10 mouse cellular contexts compared by ENCODE assay signal in genomic region chr5:118093321-118094035, GRCm38 (mm10).
DNase-seq lines count a peak whose midpoint lies in the region; ATAC-seq and TF ChIP-seq lines count a peak whose summit lies in the region.
"Had no signal": no experiment of that assay in that cellular context is flagged by ENCODE, and none has a peak within 500 bp of the region (broad histone marks: within the 10 kb centered on the region; RNA-seq: fewer than 3 reads in every experiment).

No protein-coding gene starts in this region.

- peaks cover 37% of the 10 kb centered on the region for H3K36me3 ChIP-seq in liver, postnatal 0 days (replicated peaks; ENCODE audit: insufficient read depth, low read length)
- H3K36me3 ChIP-seq in liver, embryonic 11.5 days (ENCODE audit: control insufficient read depth, insufficient read depth, low read length): peaks cover 29% of the 10 kb centered on the region
- peaks cover 10% of the 10 kb centered on the region; the same call in 1 of the 2 replicates for H3K36me3 ChIP-seq in midbrain, embryonic 15.5 days (replicated peaks)

- no peak overlapping the region for H3K9ac ChIP-seq in liver, postnatal 0 days (replicated peaks)
- H3K9ac ChIP-seq in liver, embryonic 11.5 days (ENCODE audit: low read depth, low read length): no peak overlapping the region
- no peak overlapping the region for H3K9ac ChIP-seq in midbrain, embryonic 15.5 days
- H3K9ac ChIP-seq: intestine, embryonic 15.5 days had no signal

- H3K27ac ChIP-seq in liver, postnatal 0 days (ENCODE audit: low read depth): no peak overlapping the region
- no peak overlapping the region for H3K27ac ChIP-seq in liver, embryonic 11.5 days (ENCODE audit: low read depth, low read length)
- 0 out of 2 replicates have a peak overlapping the region, but pooled peaks have one; percentile 17 for H3K27ac ChIP-seq in midbrain, embryonic 15.5 days
- H3K27ac ChIP-seq: intestine, embryonic 15.5 days had no signal

- H3K4me3 ChIP-seq in liver, postnatal 0 days (ENCODE audit: low read depth, low read length): no peak overlapping the region
- H3K4me3 ChIP-seq in liver, embryonic 11.5 days (ENCODE audit: low read depth, low read length): no peak overlapping the region
- H3K4me3 ChIP-seq in midbrain, embryonic 15.5 days: no peak overlapping the region
- H3K4me3 ChIP-seq: intestine, embryonic 15.5 days had no signal

- H3K9me3 ChIP-seq in liver, postnatal 0 days (ENCODE audit: low read length): no peaks in the 10 kb centered on the region
- no peaks in the 10 kb centered on the region for H3K9me3 ChIP-seq in liver, embryonic 11.5 days (ENCODE audit: control insufficient read depth, low read length)
- no peaks in the 10 kb centered on the region for H3K9me3 ChIP-seq in midbrain, embryonic 15.5 days
- H3K9me3 ChIP-seq: intestine, embryonic 15.5 days had no signal

- 0 out of 2 replicates have a peak, but pooled peaks have one; percentile 15 for TF ChIP-seq CTCF in liver, postnatal 0 days (IDR thresholded peaks at IDR 0.05; ENCODE audit: low read depth)

- peak; percentile 30 for DNase-seq in gastrocnemius, postnatal 14 days
- no peak for DNase-seq in gastrocnemius, postnatal 10 days
- DNase-seq in liver, postnatal 0 days: no peak
- no peak for DNase-seq in liver, embryonic 11.5 days (ENCODE audit: low spot score)
- peak; percentile 70 for DNase-seq in ZHBTc4 (ENCODE audit: low read depth, low spot score)
- no peak for DNase-seq in layer of hippocampus, postnatal 10 days (ENCODE audit: low spot score in 2 of 2)
- no peak for DNase-seq in spleen, adult 12 weeks (ENCODE audit: low spot score)

- no peak for TF ChIP-seq EP300 in liver, postnatal 0 days (IDR thresholded peaks at IDR 0.05; ENCODE audit: low read depth)

- intact Hi-C loops in gastrocnemius, postnatal 14 days (cut with DNase I; ENCODE audit: low total_unique reads): no loop called here

- 74% methylated on average over 11 of the region's 11 CpGs for WGBS in liver, postnatal 0 days (ENCODE audit: insufficient replicate concordance)
- WGBS in liver, embryonic 11.5 days: 83% methylated on average over 11 of the region's 11 CpGs
- WGBS in midbrain, embryonic 15.5 days: 66% methylated on average over 11 of the region's 11 CpGs

- H3K4me1 ChIP-seq in liver, postnatal 0 days (ENCODE audit: insufficient read depth): no peaks in the 10 kb centered on the region
- H3K4me1 ChIP-seq in liver, embryonic 11.5 days (replicated peaks; ENCODE audit: control insufficient read depth, insufficient read depth, low read length): no peaks in the 10 kb centered on the region
- H3K4me1 ChIP-seq in midbrain, embryonic 15.5 days: peaks cover 18% of the 10 kb centered on the region

- no peak for ATAC-seq in liver, postnatal 0 days
- ATAC-seq in liver, embryonic 11.5 days (replicated peaks; ENCODE audit: low FRiP score): no peak
- no peak for ATAC-seq in midbrain, embryonic 15.5 days (replicated peaks)
- ATAC-seq: CD4-positive, CD25-positive, alpha-beta regulatory T cell, adult 4 months; intestine, embryonic 15.5 days had no signal

- H3K4me2 ChIP-seq in liver, postnatal 0 days (ENCODE audit: low read depth, low read length): no peak overlapping the region
- no peak overlapping the region for H3K4me2 ChIP-seq in liver, embryonic 11.5 days
- H3K4me2 ChIP-seq in midbrain, embryonic 15.5 days: no peak overlapping the region
- H3K4me2 ChIP-seq: intestine, embryonic 15.5 days had no signal

- no peaks in the 10 kb centered on the region for H3K27me3 ChIP-seq in liver, postnatal 0 days (ENCODE audit: insufficient read depth, low read length)
- H3K27me3 ChIP-seq in liver, embryonic 11.5 days (replicated peaks; ENCODE audit: control insufficient read depth, insufficient read depth, low read length): no peaks in the 10 kb centered on the region
- no peaks in the 10 kb centered on the region for H3K27me3 ChIP-seq in midbrain, embryonic 15.5 days (replicated peaks)
- H3K27me3 ChIP-seq: intestine, embryonic 15.5 days had no signal

Comparison
In these comparisons a context has a peak if more than half of its experiments do, and no peak if none do; other contexts are left out.
1. DNase-seq: peak in gastrocnemius, postnatal 14 days (single experiment) and ZHBTc4 (single experiment); none in gastrocnemius, postnatal 10 days (single experiment), liver, postnatal 0 days (single experiment), liver, embryonic 11.5 days (single experiment), layer of hippocampus, postnatal 10 days (0 of 2) and spleen, adult 12 weeks (single experiment).